Mouse (Mus musculus) lung, embryonic 15.5 days (tissue): ENCODE data around the gene Creb3l1. TPM values are rescaled to one million over a fixed set of nuclear protein-coding genes. Genes with fewer than 3 reads are reported as not detected.
A peak's percentile ranks its signal among the peaks of the same experiment; 100 is the strongest.

Experiments
- ATAC-seq: fragments of 200-750 bp; cut with Nextera tagmentation; 2 replicates; pipeline ENCODE4 v1.8.0; 2017; ENCODE audit warnings: moderate number of reproducible peaks, borderline replicate concordance; ENCODE audit not compliant: low FRiP score, low TSS enrichment; ENCODE audit errors: extremely low read depth
- H3K27ac ChIP-seq: fragments of 300-500 bp; sonication (generic); 2 replicates; pipeline ENCODE4 v1.5.1; 2015; ENCODE audit warnings: moderate library complexity, mild to moderate bottlenecking, inconsistent platforms
- H3K27me3 ChIP-seq: fragments of 300-500 bp; sonication (generic); 2 replicates; pipeline ENCODE4 v1.6.1; 2015; ENCODE audit warnings: inconsistent platforms
- H3K36me3 ChIP-seq: fragments of 300-500 bp; sonication (generic); 2 replicates; pipeline ENCODE4 v1.6.1; 2015; ENCODE audit warnings: inconsistent platforms
- H3K4me1 ChIP-seq: fragments of 300-500 bp; sonication (generic); 2 replicates; pipeline ENCODE4 v1.6.1; 2015; ENCODE audit warnings: inconsistent platforms
- H3K4me2 ChIP-seq: fragments of 300-500 bp; sonication (generic); 2 replicates; pipeline ENCODE4 v1.6.1; 2015; ENCODE audit warnings: inconsistent platforms, mild to moderate bottlenecking, moderate library complexity
- H3K4me3 ChIP-seq: fragments of 300-500 bp; sonication (generic); 2 replicates; pipeline ENCODE4 v1.5.1; 2015; ENCODE audit warnings: mild to moderate bottlenecking, inconsistent platforms
- H3K9ac ChIP-seq: fragments of 300-500 bp; sonication (generic); 2 replicates; pipeline ENCODE4 v1.6.1; 2015; ENCODE audit warnings: inconsistent platforms
- H3K9me3 ChIP-seq: fragments of 300-500 bp; sonication (generic); 2 replicates; pipeline ENCODE4 v1.6.1; 2016; ENCODE audit warnings: inconsistent platforms
- WGBS: fragments of 180-500 bp; shearing (Covaris S2); methylation state at CpG from one replicate; pipeline ENCODE4 v1.1.7; 2015; 5-methylcytosine and 5-hydroxymethylcytosine counted together
- polyA plus RNA-seq: library from polyadenylated mRNA; unstranded; fragments of >200 nt; fragmentation: Nextera tagmentation; extraction: Ambion mirVana; gene quantifications from 2 replicates; pipeline ENCODE4 v1.2.1, GENCODE M21; 2015

Creb3l1 gene
- polyA plus RNA-seq, 1 experiment from 2014 or later = 11.5 TPM

- H3K4me1 ChIP-seq = peaks cover 35% of the 10 kb centered on the region
- peak; percentile 66 for ATAC-seq
- peak overlapping the region; percentile 53 for H3K4me3 ChIP-seq
- H3K9ac ChIP-seq = peak overlapping the region; percentile 54
- no peaks in the 10 kb centered on the region for H3K36me3 ChIP-seq
- H3K27me3 ChIP-seq = peaks cover 41% of the 10 kb centered on the region
- H3K4me2 ChIP-seq = peak overlapping the region; percentile 99
- WGBS = under 1% methylated on average over 29 of the region's 29 CpGs
- H3K27ac ChIP-seq = no peak overlapping the region
- no peaks in the 10 kb centered on the region for H3K9me3 ChIP-seq
Observed at GRCm38 (mm10) chr2:92058469-92058868, 34.2 kb upstream of the Creb3l1 start.

- no peak for ATAC-seq
- Histone ChIP-seq H3K9ac (no peak overlapping the region), H3K36me3 (no peaks in the 10 kb centered on the region), H3K27ac (no peak overlapping the region), H3K4me1 (peaks cover 35% of the 10 kb centered on the region), H3K4me2 (no peak overlapping the region), H3K4me3 (no peak overlapping the region), H3K9me3 (no peaks in the 10 kb centered on the region), H3K27me3 (peaks cover 43% of the 10 kb centered on the region)
- 59% methylated on average over 13 of the region's 13 CpGs for WGBS
Observed at GRCm38 (mm10) chr2:92056760-92057159, 32.5 kb upstream of the Creb3l1 start.

GRCm38 (mm10) chr2:92055831-92056236 is 31.5 kb upstream of the Creb3l1 start:
- peak; percentile 47; the same call in 1 of the 2 replicates for ATAC-seq
- Histone ChIP-seq H3K9me3 (no peaks in the 10 kb centered on the region), H3K36me3 (no peaks in the 10 kb centered on the region), H3K27ac (peak overlapping the region; percentile 88), H3K4me1 (peaks cover 35% of the 10 kb centered on the region), H3K27me3 (peaks cover 35% of the 10 kb centered on the region), H3K4me3 (peak overlapping the region; percentile 34), H3K9ac (peak overlapping the region; percentile 36), H3K4me2 (peak overlapping the region; percentile 70)
- 3% methylated on average over 14 of the region's 14 CpGs for WGBS

GRCm38 (mm10) chr2:92055101-92055813 is 31.0 kb upstream of the Creb3l1 start:
- H3K4me3 ChIP-seq = peak overlapping the region; percentile 34
- peaks cover 29% of the 10 kb centered on the region for H3K27me3 ChIP-seq
- peaks cover 34% of the 10 kb centered on the region for H3K4me1 ChIP-seq
- H3K4me2 ChIP-seq = peak overlapping the region; percentile 70
- WGBS = 3% methylated on average over 38 of the region's 38 CpGs
- H3K27ac ChIP-seq = peak overlapping the region; percentile 88
- peak; percentile 83 for ATAC-seq
- peak overlapping the region; percentile 36 for H3K9ac ChIP-seq
- no peaks in the 10 kb centered on the region for H3K36me3 ChIP-seq
- no peaks in the 10 kb centered on the region for H3K9me3 ChIP-seq

GRCm38 (mm10) chr2:92052754-92053153 is 28.5 kb upstream of the Creb3l1 start:
- Histone ChIP-seq H3K4me3 (no peak overlapping the region), H3K9me3 (no peaks in the 10 kb centered on the region), H3K36me3 (no peaks in the 10 kb centered on the region), H3K4me2 (no peak overlapping the region), H3K9ac (no peak overlapping the region), H3K27ac (no peak overlapping the region), H3K27me3 (peaks cover 13% of the 10 kb centered on the region), H3K4me1 (peaks cover 13% of the 10 kb centered on the region)
- 50% methylated on average over 2 of the region's 2 CpGs for WGBS
- no peak for ATAC-seq

- Histone ChIP-seq H3K9me3 (no peaks in the 10 kb centered on the region), H3K4me3 (no peak overlapping the region), H3K27ac (no peak overlapping the region), H3K27me3 (peaks cover 13% of the 10 kb centered on the region), H3K9ac (no peak overlapping the region), H3K4me1 (peaks cover 18% of the 10 kb centered on the region), H3K4me2 (no peak overlapping the region), H3K36me3 (no peaks in the 10 kb centered on the region)
- 77% methylated on average over 8 of the region's 8 CpGs for WGBS
- ATAC-seq = no peak
Observed at GRCm38 (mm10) chr2:92052188-92052587, 27.9 kb upstream of the Creb3l1 start.

GRCm38 (mm10) chr2:92048034-92048690 is 23.9 kb upstream of the Creb3l1 start:
- Histone ChIP-seq H3K9ac (no peak overlapping the region), H3K27me3 (peaks cover 3% of the 10 kb centered on the region; the same call in 1 of the 2 replicates), H3K4me2 (no peak overlapping the region), H3K36me3 (no peaks in the 10 kb centered on the region), H3K27ac (no peak overlapping the region), H3K4me1 (peaks cover 5% of the 10 kb centered on the region; the same call in 1 of the 2 replicates), H3K4me3 (no peak overlapping the region), H3K9me3 (no peaks in the 10 kb centered on the region)
- ATAC-seq = no peak
- 60% methylated on average over 9 of the region's 9 CpGs for WGBS

GRCm38 (mm10) chr2:92047601-92048000 is 23.3 kb upstream of the Creb3l1 start:
- Histone ChIP-seq H3K9me3 (no peaks in the 10 kb centered on the region), H3K4me1 (peaks cover 5% of the 10 kb centered on the region; the same call in 1 of the 2 replicates), H3K36me3 (no peaks in the 10 kb centered on the region), H3K9ac (no peak overlapping the region), H3K27ac (no peak overlapping the region), H3K4me2 (no peak overlapping the region), H3K4me3 (no peak overlapping the region), H3K27me3 (no peaks in the 10 kb centered on the region)
- no peak for ATAC-seq
- WGBS = 20% methylated on average over 4 of the region's 4 CpGs

- no peak overlapping the region for H3K4me3 ChIP-seq
- no peaks in the 10 kb centered on the region for H3K9me3 ChIP-seq
- no peaks in the 10 kb centered on the region for H3K36me3 ChIP-seq
- no peak overlapping the region for H3K9ac ChIP-seq
- H3K27ac ChIP-seq = no peak overlapping the region
- no peaks in the 10 kb centered on the region for H3K27me3 ChIP-seq
- no peak for ATAC-seq
- peaks cover 5% of the 10 kb centered on the region; the same call in 1 of the 2 replicates for H3K4me1 ChIP-seq
- WGBS = 75% methylated on average over 12 of the region's 12 CpGs
- H3K4me2 ChIP-seq = no peak overlapping the region
Observed at GRCm38 (mm10) chr2:92043285-92043684, 19.0 kb upstream of the Creb3l1 start.

- Histone ChIP-seq H3K36me3 (no peaks in the 10 kb centered on the region), H3K9me3 (no peaks in the 10 kb centered on the region), H3K4me2 (no peak overlapping the region), H3K27me3 (no peaks in the 10 kb centered on the region), H3K27ac (no peak overlapping the region), H3K4me3 (no peak overlapping the region), H3K4me1 (no peaks in the 10 kb centered on the region), H3K9ac (no peak overlapping the region)
- ATAC-seq = no peak
- WGBS = 68% methylated on average over 15 of the region's 15 CpGs
Observed at GRCm38 (mm10) chr2:92041538-92041937, 17.2 kb upstream of the Creb3l1 start.

- 60% methylated on average over 9 of the region's 9 CpGs for WGBS
Observed at GRCm38 (mm10) chr2:92034273-92034672, 10.0 kb upstream of the Creb3l1 start.

GRCm38 (mm10) chr2:92030554-92030953 is 6.3 kb upstream of the Creb3l1 start:
- Histone ChIP-seq H3K4me3 (no peak overlapping the region), H3K36me3 (no peaks in the 10 kb centered on the region), H3K4me2 (no peak overlapping the region), H3K27ac (no peak overlapping the region), H3K4me1 (peaks cover 14% of the 10 kb centered on the region), H3K9ac (no peak overlapping the region), H3K27me3 (no peaks in the 10 kb centered on the region), H3K9me3 (no peaks in the 10 kb centered on the region)
- 77% methylated on average over 8 of the region's 8 CpGs for WGBS
- ATAC-seq = no peak

More at GRCm38 (mm10) chr2:92034273-92034672, 10.0 kb upstream of the Creb3l1 start:
- Histone ChIP-seq H3K36me3 (no peaks in the 10 kb centered on the region), H3K4me1 (0 out of 2 replicates have a peak, but pooled peaks cover 1% of the 10 kb centered on the region), H3K27me3 (no peaks in the 10 kb centered on the region), H3K4me3 (no peak overlapping the region), H3K9ac (no peak overlapping the region), H3K27ac (no peak overlapping the region), H3K4me2 (no peak overlapping the region), H3K9me3 (no peaks in the 10 kb centered on the region)
- no peak for ATAC-seq
